Mouse (Mus musculus) forebrain, embryonic 10.5 days (tissue): ENCODE measurements around the gene Smagp. TPM values are rescaled to one million over a fixed set of nuclear protein-coding genes. Genes with fewer than 3 reads are reported as not detected.

ENCODE experiments used
- DNase-seq: peaks from one replicate; pipeline ENCODE4 v3.0.0-alpha.2; 2017; ENCODE audit warnings: low spot score; ENCODE audit errors: extremely low spot score
- H3K27ac ChIP-seq: fragments of 300-500 bp; sonication (generic); 2 replicates; pipeline ENCODE4 v1.5.1; 2016; ENCODE audit warnings: mild to moderate bottlenecking
- H3K27me3 ChIP-seq: fragments of 300-500 bp; sonication (generic); 2 replicates; pipeline ENCODE4 v1.6.1; 2016; ENCODE audit warnings: mild to moderate bottlenecking; ENCODE audit not compliant: poor library complexity, severe bottlenecking
- H3K36me3 ChIP-seq: fragments of 300-500 bp; sonication (generic); replicated peaks from 2 replicates; pipeline ENCODE4 v1.6.1; 2016; ENCODE audit warnings: mild to moderate bottlenecking, moderate library complexity
- H3K4me1 ChIP-seq: fragments of 300-500 bp; sonication (generic); 2 replicates; pipeline ENCODE4 v1.6.1; 2016
- H3K4me3 ChIP-seq: fragments of 300-500 bp; sonication (generic); 2 replicates; pipeline ENCODE4 v1.5.1; 2016; ENCODE audit warnings: mild to moderate bottlenecking, moderate library complexity
- H3K9me3 ChIP-seq: fragments of 300-500 bp; sonication (generic); 2 replicates; pipeline ENCODE4 v1.6.1; 2016; ENCODE audit warnings: mild to moderate bottlenecking, moderate library complexity
- WGBS: fragments of 180-500 bp; shearing (Covaris S2); methylation state at CpG from one replicate; pipeline ENCODE4 v1.1.7; 2016; 5-methylcytosine and 5-hydroxymethylcytosine counted together
- polyA plus RNA-seq: library from polyadenylated mRNA; unstranded; fragments of >200 nt; fragmentation: Nextera tagmentation; extraction: Ambion mirVana; gene quantifications from 2 replicates; pipeline ENCODE4 v1.2.1, GENCODE M21; 2016

Smagp gene
- polyA plus RNA-seq, 1 experiment from 2014 or later = 4.3 TPM

GRCm38 (mm10) chr15:100674566-100674965 lies 37.8 kb upstream of the Smagp start:
- Histone ChIP-seq H3K27ac (no peak overlapping the region), H3K36me3 (no peaks in the 10 kb centered on the region), H3K4me3 (no peak overlapping the region), H3K4me1 (peaks cover 12% of the 10 kb centered on the region), H3K27me3 (no peaks in the 10 kb centered on the region), H3K9me3 (no peaks in the 10 kb centered on the region)
- 88% methylated on average over 10 of the region's 10 CpGs for WGBS
- DNase-seq = no peak

GRCm38 (mm10) chr15:100673585-100674391 lies 37.0 kb upstream of the Smagp start:
- Histone ChIP-seq H3K4me3 (no peak overlapping the region), H3K27ac (no peak overlapping the region), H3K27me3 (no peaks in the 10 kb centered on the region), H3K9me3 (0 out of 2 replicates have a peak, but pooled peaks cover 5% of the 10 kb centered on the region), H3K4me1 (peaks cover 12% of the 10 kb centered on the region), H3K36me3 (no peaks in the 10 kb centered on the region)
- 40% methylated on average over 12 of the region's 12 CpGs for WGBS
- DNase-seq = no peak

- Histone ChIP-seq H3K27ac (no peak overlapping the region), H3K27me3 (no peaks in the 10 kb centered on the region), H3K36me3 (no peaks in the 10 kb centered on the region), H3K4me3 (no peak overlapping the region), H3K4me1 (peaks cover 26% of the 10 kb centered on the region), H3K9me3 (0 out of 2 replicates have a peak, but pooled peaks cover 5% of the 10 kb centered on the region)
- no peak for DNase-seq
- 76% methylated on average over 5 of the region's 5 CpGs for WGBS
Measured at GRCm38 (mm10) chr15:100670833-100671232, 34.1 kb upstream of the Smagp start.

- 84% methylated on average over 8 of the region's 8 CpGs for WGBS
- Histone ChIP-seq H3K27me3 (no peaks in the 10 kb centered on the region), H3K4me3 (no peak overlapping the region), H3K27ac (no peak overlapping the region), H3K9me3 (0 out of 2 replicates have a peak, but pooled peaks cover 5% of the 10 kb centered on the region), H3K36me3 (no peaks in the 10 kb centered on the region), H3K4me1 (peaks cover 28% of the 10 kb centered on the region)
- no peak for DNase-seq
Measured at GRCm38 (mm10) chr15:100670004-100670403, 33.3 kb upstream of the Smagp start.

- Histone ChIP-seq H3K36me3 (no peaks in the 10 kb centered on the region), H3K4me1 (peaks cover 28% of the 10 kb centered on the region), H3K9me3 (0 out of 2 replicates have a peak, but pooled peaks cover 5% of the 10 kb centered on the region), H3K27ac (no peak within 1 kb of the TSS), H3K4me3 (no peak within 1 kb of the TSS), H3K27me3 (no peaks in the 10 kb centered on the region)
- WGBS = 93% methylated on average over 20 of the region's 20 CpGs
- no peak for DNase-seq
Measured at GRCm38 (mm10) chr15:100669337-100669736, 32.6 kb upstream of the Smagp start, which contains the start of gene Bin2. TSS of gene Bin2 (minus strand) at chr15:100669553.

GRCm38 (mm10) chr15:100667871-100668545 lies 31.3 kb upstream of the Smagp start:
- WGBS = 85% methylated on average over 5 of the region's 5 CpGs
- no peaks in the 10 kb centered on the region for H3K27me3 ChIP-seq

GRCm38 (mm10) chr15:100667420-100667819 lies 30.7 kb upstream of the Smagp start:
- H3K9me3 ChIP-seq = 0 out of 2 replicates have a peak, but pooled peaks cover 5% of the 10 kb centered on the region
- no peak for DNase-seq
- WGBS = 75% methylated on average over 6 of the region's 6 CpGs
- no peak overlapping the region for H3K27ac ChIP-seq
- no peak overlapping the region for H3K4me3 ChIP-seq
- peaks cover 19% of the 10 kb centered on the region for H3K4me1 ChIP-seq
- H3K27me3 ChIP-seq = no peaks in the 10 kb centered on the region
- H3K36me3 ChIP-seq = no peaks in the 10 kb centered on the region

More at GRCm38 (mm10) chr15:100667871-100668545, 31.3 kb upstream of the Smagp start:
- Histone ChIP-seq H3K27ac (no peak overlapping the region), H3K4me3 (no peak overlapping the region), H3K9me3 (0 out of 2 replicates have a peak, but pooled peaks cover 5% of the 10 kb centered on the region), H3K36me3 (no peaks in the 10 kb centered on the region), H3K4me1 (peaks cover 19% of the 10 kb centered on the region)
- DNase-seq = no peak

- WGBS = 46% methylated on average over 12 of the region's 12 CpGs
- H3K4me1 ChIP-seq = peaks cover 19% of the 10 kb centered on the region
Measured at GRCm38 (mm10) chr15:100666851-100667250, 30.1 kb upstream of the Smagp start.

GRCm38 (mm10) chr15:100666219-100666696 lies 29.5 kb upstream of the Smagp start:
- 16% methylated on average over 7 of the region's 7 CpGs for WGBS
- no peak for DNase-seq
- Histone ChIP-seq H3K9me3 (0 out of 2 replicates have a peak, but pooled peaks cover 5% of the 10 kb centered on the region), H3K36me3 (no peaks in the 10 kb centered on the region), H3K27me3 (no peaks in the 10 kb centered on the region), H3K4me1 (peaks cover 19% of the 10 kb centered on the region), H3K27ac (no peak overlapping the region), H3K4me3 (no peak overlapping the region)

More at GRCm38 (mm10) chr15:100666851-100667250, 30.1 kb upstream of the Smagp start:
- no peak overlapping the region for H3K4me3 ChIP-seq
- H3K9me3 ChIP-seq = 0 out of 2 replicates have a peak, but pooled peaks cover 5% of the 10 kb centered on the region
- no peak for DNase-seq
- H3K27ac ChIP-seq = no peak overlapping the region
- no peaks in the 10 kb centered on the region for H3K36me3 ChIP-seq
- no peaks in the 10 kb centered on the region for H3K27me3 ChIP-seq

- no peak overlapping the region for H3K27ac ChIP-seq
- WGBS = 46% methylated on average over 9 of the region's 9 CpGs
- 0 out of 2 replicates have a peak, but pooled peaks cover 5% of the 10 kb centered on the region for H3K9me3 ChIP-seq
- peaks cover 16% of the 10 kb centered on the region for H3K4me1 ChIP-seq
- H3K27me3 ChIP-seq = no peaks in the 10 kb centered on the region
- DNase-seq = no peak
- no peaks in the 10 kb centered on the region for H3K36me3 ChIP-seq
- H3K4me3 ChIP-seq = no peak overlapping the region
Measured at GRCm38 (mm10) chr15:100665411-100666218, 28.9 kb upstream of the Smagp start.

- Histone ChIP-seq H3K4me3 (no peak overlapping the region), H3K9me3 (0 out of 2 replicates have a peak, but pooled peaks cover 5% of the 10 kb centered on the region), H3K27me3 (no peaks in the 10 kb centered on the region), H3K4me1 (peaks cover 18% of the 10 kb centered on the region), H3K36me3 (no peaks in the 10 kb centered on the region), H3K27ac (no peak overlapping the region)
- WGBS = 82% methylated on average over 9 of the region's 9 CpGs
- no peak for DNase-seq
Measured at GRCm38 (mm10) chr15:100664813-100665274, 28.1 kb upstream of the Smagp start.

- Histone ChIP-seq H3K9me3 (no peaks in the 10 kb centered on the region), H3K36me3 (no peaks in the 10 kb centered on the region), H3K4me3 (no peak overlapping the region), H3K27me3 (no peaks in the 10 kb centered on the region), H3K27ac (no peak overlapping the region), H3K4me1 (peaks cover 5% of the 10 kb centered on the region)
- no peak for DNase-seq
- 92% methylated on average over 5 of the region's 5 CpGs for WGBS
Measured at GRCm38 (mm10) chr15:100660805-100661204, 24.1 kb upstream of the Smagp start.
